Mouse (Mus musculus) liver, embryonic 14.5 days (tissue): ENCODE results near the gene Pter. TPM values are rescaled to one million over a fixed set of nuclear protein-coding genes. Genes with fewer than 3 reads are reported as not detected.

Experiments used
- ATAC-seq: fragments of 200-750 bp; cut with Nextera tagmentation; 2 replicates; pipeline ENCODE4 v1.8.0; 2017; ENCODE audit warnings: moderate number of reproducible peaks, mild to moderate bottlenecking, moderate library complexity; ENCODE audit not compliant: insufficient read depth
- DNase-seq, 3 experiments: peaks; one replicate each; pipeline ENCODE4 v3.0.0-alpha.2; 2012 to 2013; ENCODE audit warnings: low read depth in 3 of 3, low spot score in 3 of 3
- H3K27ac ChIP-seq: fragments of 300-500 bp; sonication (generic); 2 replicates; pipeline ENCODE4 v1.5.1; 2014; ENCODE audit warnings: moderate library complexity, mild to moderate bottlenecking, control low read depth, inconsistent platforms
- H3K27me3 ChIP-seq: fragments of 300-500 bp; sonication (generic); 2 replicates; pipeline ENCODE4 v1.6.1; 2014; ENCODE audit warnings: mild to moderate bottlenecking, low read length, moderate library complexity; ENCODE audit not compliant: control insufficient read depth, insufficient read depth
- H3K36me3 ChIP-seq: fragments of 300-500 bp; sonication (generic); replicated peaks from 2 replicates; pipeline ENCODE4 v1.6.1; 2014; ENCODE audit warnings: low read depth; ENCODE audit not compliant: control insufficient read depth, insufficient read depth
- H3K4me1 ChIP-seq, 2 experiments: fragments of 200-500 bp in 1 of 2; fragments of 300-500 bp in 1 of 2; sonication (generic) in 1 of 2; replicated peaks; 2 replicates each; pipeline ENCODE4 v1.6.1; 2012 to 2014; ENCODE audit warnings: antibody characterized with exemption in 1 of 2, inconsistent platforms in 1 of 2, low read length in 1 of 2; ENCODE audit not compliant: control insufficient read depth in 2 of 2, insufficient read depth in 2 of 2
- H3K4me2 ChIP-seq: fragments of 300-500 bp; sonication (generic); 2 replicates; pipeline ENCODE4 v1.6.1; 2014; ENCODE audit warnings: low read depth, mild to moderate bottlenecking, control low read depth, moderate library complexity
- H3K4me3 ChIP-seq, 2 experiments: fragments of 200-500 bp in 1 of 2; fragments of 300-500 bp in 1 of 2; sonication (generic) in 1 of 2; 2 replicates each; pipeline ENCODE4 v1.5.1; 2012 to 2014; ENCODE audit warnings: low read depth in 2 of 2, low read length in 2 of 2, mild to moderate bottlenecking in 2 of 2, control low read depth in 1 of 2, inconsistent platforms in 1 of 2, moderate library complexity in 1 of 2; ENCODE audit not compliant: insufficient read depth in 1 of 2
- H3K9ac ChIP-seq: fragments of 300-500 bp; sonication (generic); replicated peaks from 2 replicates; pipeline ENCODE4 v1.6.1; 2014; ENCODE audit warnings: mild to moderate bottlenecking, control low read depth, moderate library complexity
- H3K9me3 ChIP-seq: fragments of 300-500 bp; sonication (generic); 2 replicates; pipeline ENCODE4 v1.6.1; 2016; ENCODE audit warnings: low read length, mixed read lengths; ENCODE audit not compliant: control insufficient read depth
- CTCF ChIP-seq: IDR thresholded peaks from 2 replicates; pipeline ENCODE4 v1.5.1; 2016; ENCODE audit warnings: antibody characterized with exemption, low read depth, control low read depth
- EP300 ChIP-seq: IDR thresholded peaks from 2 replicates; pipeline ENCODE4 v1.6.1; 2016; ENCODE audit warnings: antibody characterized with exemption, low read depth
- WGBS: fragments of 180-500 bp; shearing (Covaris S2); extraction: QIAGEN DNeasy Blood & Tissue Kit; methylation state at CpG from one replicate; pipeline ENCODE4 v1.1.7; 2014; ENCODE audit not compliant: insufficient replicate concordance; 5-methylcytosine and 5-hydroxymethylcytosine counted together
- polyA plus RNA-seq, 2 experiments: library from polyadenylated mRNA; depleted of rRNA in 1 of 2; stranded (reverse) in 1 of 2; unstranded in 1 of 2; fragments of >200 nt; fragmentation: Nextera tagmentation in 1 of 2; extraction: Ambion mirVana in 1 of 2; gene quantifications; 2 replicates each; pipeline versions ENCODE4 v1.2.1 to v1.2.3; 2012 to 2014

Pter gene
- polyA plus RNA-seq, 2 experiments: 20.8 to 33.2 TPM

- ATAC-seq (no peak), DNase-seq (no peak)
- Histone ChIP-seq H3K4me2 (no peak overlapping the region), H3K9me3 (no peaks in the 10 kb centered on the region), H3K4me3 (no peak overlapping the region), H3K4me1 (no peaks in the 10 kb centered on the region), H3K27me3 (no peaks in the 10 kb centered on the region), H3K27ac (no peak overlapping the region), H3K9ac (no peak overlapping the region), H3K36me3 (no peaks in the 10 kb centered on the region)
- WGBS: 55% methylated on average over 2 of the region's 2 CpGs
- TF ChIP-seq EP300: no peak
- no peak for TF ChIP-seq CTCF
These were observed 36.8 kb upstream of the Pter start for GRCm38 (mm10) chr2:12887015-12887414.

- Histone ChIP-seq H3K4me2 (no peak overlapping the region), H3K4me1 (no peaks in the 10 kb centered on the region), H3K36me3 (no peaks in the 10 kb centered on the region), H3K9me3 (no peaks in the 10 kb centered on the region), H3K9ac (no peak overlapping the region), H3K27ac (no peak overlapping the region), H3K27me3 (no peaks in the 10 kb centered on the region), H3K4me3 (no peak overlapping the region)
- DNase-seq: no peak
- TF ChIP-seq EP300 (no peak), CTCF (no peak)
- ATAC-seq: no peak
- 54% methylated on average over 1 of the region's 1 CpGs for WGBS
These were observed 18.1 kb upstream of the Pter start for GRCm38 (mm10) chr2:12905786-12906185.

- WGBS: 24% methylated on average over 1 of the region's 1 CpGs
- no peak overlapping the region for H3K9ac ChIP-seq
These were observed 1.8 kb downstream of the Pter start for GRCm38 (mm10) chr2:12925643-12926042.

GRCm38 (mm10) chr2:12930338-12930737 lies 6.5 kb downstream of the Pter start:
- H3K4me3 ChIP-seq: no peak overlapping the region
- no peak overlapping the region for H3K4me2 ChIP-seq
- DNase-seq: no peak
- no peak overlapping the region for H3K27ac ChIP-seq
- ATAC-seq: no peak
- no peaks in the 10 kb centered on the region for H3K9me3 ChIP-seq
- H3K27me3 ChIP-seq: no peaks in the 10 kb centered on the region
- no peak for TF ChIP-seq EP300
- no peak for TF ChIP-seq CTCF
- 61% methylated on average over 2 of the region's 2 CpGs for WGBS
- H3K9ac ChIP-seq: no peak overlapping the region
- H3K4me1 ChIP-seq: peaks cover 0 to 2% of the 10 kb centered on the region in 2 experiments; a peak in 1 of 4 replicates
- no peaks in the 10 kb centered on the region for H3K36me3 ChIP-seq

More at GRCm38 (mm10) chr2:12925643-12926042, 1.8 kb downstream of the Pter start:
- DNase-seq: no peak
- no peaks in the 10 kb centered on the region for H3K9me3 ChIP-seq
- TF ChIP-seq CTCF: no peak
- no peak for TF ChIP-seq EP300
- no peak overlapping the region for H3K27ac ChIP-seq
- H3K36me3 ChIP-seq: no peaks in the 10 kb centered on the region
- no peaks in the 10 kb centered on the region for H3K27me3 ChIP-seq
- no peak overlapping the region for H3K4me3 ChIP-seq
- peak overlapping the region; percentile 41 for H3K4me2 ChIP-seq
- H3K4me1 ChIP-seq: peaks cover 0 to 8% of the 10 kb centered on the region in 2 experiments; a peak in 3 of 4 replicates
- ATAC-seq: no peak

GRCm38 (mm10) chr2:12933905-12934304 lies 10.1 kb downstream of the Pter start:
- no peak overlapping the region for H3K4me2 ChIP-seq
- TF ChIP-seq CTCF (no peak), EP300 (no peak)
- H3K4me1 ChIP-seq: no peaks in the 10 kb centered on the region
- no peak overlapping the region for H3K9ac ChIP-seq
- H3K36me3 ChIP-seq: no peaks in the 10 kb centered on the region
- no peak overlapping the region for H3K27ac ChIP-seq
- no peaks in the 10 kb centered on the region for H3K27me3 ChIP-seq
- ATAC-seq (no peak), DNase-seq (no peak)
- 64% methylated on average over 2 of the region's 2 CpGs for WGBS
- no peaks in the 10 kb centered on the region for H3K9me3 ChIP-seq
- no peak overlapping the region for H3K4me3 ChIP-seq
